Mouse (Mus musculus) heart, postnatal 4 days (tissue): ENCODE measurements around the gene Rpgrip1l. TPM values are rescaled to one million over a fixed set of nuclear protein-coding genes. Genes with fewer than 3 reads are reported as not detected.

Source experiments
- DNase-seq: peaks from one replicate; pipeline ENCODE4 v3.0.0; 2021
- total RNA-seq, 2 experiments: library from RNA; stranded (reverse); gene quantifications; 2 replicates each; pipeline ENCODE4 v1.2.3; 2021

The Rpgrip1l gene
- total RNA-seq, result 1 to 10 TPM; 3.5 to 4.9 TPM

DNA sequence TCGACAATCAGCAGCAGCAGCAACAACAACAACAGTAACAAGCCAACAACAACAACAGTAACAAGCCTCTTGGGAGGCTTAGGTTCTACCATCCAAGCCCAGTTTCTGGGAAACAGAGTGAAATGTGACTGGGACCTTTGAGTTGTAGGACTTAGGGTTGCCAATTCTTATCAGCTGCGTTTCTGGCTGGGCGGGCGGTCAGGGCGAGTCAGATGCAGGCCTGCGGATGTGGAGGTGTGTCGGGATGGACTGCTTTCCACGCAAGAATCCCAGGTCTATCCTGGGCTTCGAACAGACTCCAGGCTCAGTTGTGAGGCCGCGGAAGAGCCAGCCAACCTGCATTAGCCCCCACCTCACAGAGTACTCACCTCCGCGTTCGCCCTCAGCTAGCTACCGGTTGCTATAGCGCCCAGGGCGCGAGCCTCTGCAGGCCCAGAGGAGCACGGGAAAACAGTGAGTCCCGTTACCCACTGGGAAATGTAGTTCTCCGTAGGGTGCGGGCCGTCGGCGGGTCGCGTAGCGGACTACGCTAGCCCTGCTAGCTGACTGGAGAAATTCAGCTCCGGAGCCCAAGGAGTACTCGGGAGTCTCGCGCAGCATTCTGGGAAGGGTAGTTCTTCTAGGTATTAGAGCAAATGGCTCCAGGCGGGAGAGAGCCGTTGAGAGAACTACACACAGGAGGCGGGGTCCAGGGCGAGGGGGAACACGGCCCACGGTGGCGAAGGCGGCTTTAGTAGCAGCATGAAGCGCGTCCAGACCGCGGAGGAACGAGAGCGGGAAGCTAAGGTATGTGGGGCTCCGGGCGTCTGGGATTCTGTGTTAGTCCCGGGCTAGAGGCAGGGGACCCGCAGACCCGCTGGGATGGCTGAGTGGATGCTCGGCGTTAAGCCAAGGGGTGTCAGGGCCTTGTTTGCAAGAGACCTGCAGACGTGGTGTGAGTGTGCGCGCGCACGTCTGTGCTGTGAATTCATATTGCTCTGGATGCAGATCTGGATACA lies at the start of gene Rpgrip1l, which contains the start of gene Fto:
Gene Rpgrip1l, minus strand, starts transcription at position 428 of the 998 bp plus-strand sequence.
Gene Fto, plus strand, starts transcription at position 691 of the 998 bp plus-strand sequence.
- peak; percentile 96 for DNase-seq

DNA sequence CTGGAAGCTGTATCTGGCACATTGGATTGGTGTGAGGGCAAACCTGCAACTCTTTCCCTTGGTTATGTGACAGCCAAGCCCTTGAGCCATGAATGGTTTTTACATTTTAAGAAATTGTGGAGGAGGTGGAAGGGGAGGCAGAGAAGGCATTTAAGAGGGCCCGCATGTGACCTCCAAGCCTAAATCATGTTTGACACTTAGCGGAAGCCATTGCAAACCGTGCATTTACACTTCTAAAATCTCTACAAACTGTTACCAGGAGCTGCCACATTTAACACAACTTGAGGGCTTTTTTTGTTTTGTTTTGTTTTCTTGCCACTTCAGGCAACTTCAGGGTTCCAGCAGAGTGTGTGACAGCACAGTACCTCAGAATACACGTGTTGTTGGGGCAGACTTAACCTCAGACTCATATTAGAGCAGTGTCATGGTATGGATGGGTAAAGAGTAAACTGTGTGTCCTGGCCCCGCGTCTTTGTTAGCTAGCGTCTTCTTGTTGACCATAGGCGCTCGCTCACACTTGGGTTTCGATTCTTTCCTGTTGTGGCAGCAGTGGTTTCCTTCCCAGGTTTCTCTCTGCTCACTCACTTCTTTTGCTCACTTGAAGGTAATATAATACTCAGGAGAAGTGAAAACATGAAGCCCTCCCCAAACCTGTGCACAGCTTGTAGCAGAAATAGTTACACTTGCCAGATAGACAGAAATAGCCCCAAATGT lies 47.7 kb upstream of the Rpgrip1l start:
- no peak for DNase-seq

DNA sequence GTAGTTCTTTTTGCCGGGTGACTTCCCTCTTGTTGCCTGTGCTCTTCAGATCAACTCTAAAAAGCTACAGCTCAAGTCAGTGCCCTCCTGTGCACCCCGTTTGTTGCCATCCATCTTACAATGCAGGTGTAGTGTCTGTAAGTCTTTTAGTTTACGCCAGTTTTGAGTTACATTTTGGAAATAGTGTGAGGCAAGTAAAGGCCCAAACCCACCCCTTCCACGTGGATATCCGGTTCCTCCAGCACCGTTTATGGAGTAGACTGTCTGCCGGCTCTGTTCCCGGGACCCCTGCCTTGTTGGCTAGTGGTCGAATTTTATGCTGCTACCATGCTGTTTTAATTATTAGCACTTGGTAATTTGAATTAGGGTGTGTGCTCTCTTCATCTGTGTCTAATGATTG lies 46.4 kb upstream of the Rpgrip1l start:
- no peak for DNase-seq

DNA sequence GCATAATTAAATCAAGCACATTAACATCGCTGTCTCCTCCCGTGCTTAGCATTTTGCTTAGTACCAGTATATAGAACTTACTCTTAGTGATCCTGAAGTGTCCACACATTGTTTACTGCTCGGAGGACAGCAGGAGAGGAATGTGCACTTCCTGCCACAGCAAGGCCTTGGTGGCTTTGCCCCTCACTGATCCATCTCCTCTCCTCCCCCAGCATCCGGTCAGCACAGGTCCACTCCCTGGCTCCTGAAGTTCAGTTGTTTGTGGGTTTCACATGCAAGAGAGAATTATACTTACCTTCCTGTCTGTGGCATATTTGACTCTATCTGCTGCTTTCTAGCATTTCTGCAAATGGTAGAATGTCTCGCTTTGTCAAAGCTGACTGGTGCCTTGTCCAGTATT lies 45.0 kb upstream of the Rpgrip1l start:
- DNase-seq, result no peak

DNA sequence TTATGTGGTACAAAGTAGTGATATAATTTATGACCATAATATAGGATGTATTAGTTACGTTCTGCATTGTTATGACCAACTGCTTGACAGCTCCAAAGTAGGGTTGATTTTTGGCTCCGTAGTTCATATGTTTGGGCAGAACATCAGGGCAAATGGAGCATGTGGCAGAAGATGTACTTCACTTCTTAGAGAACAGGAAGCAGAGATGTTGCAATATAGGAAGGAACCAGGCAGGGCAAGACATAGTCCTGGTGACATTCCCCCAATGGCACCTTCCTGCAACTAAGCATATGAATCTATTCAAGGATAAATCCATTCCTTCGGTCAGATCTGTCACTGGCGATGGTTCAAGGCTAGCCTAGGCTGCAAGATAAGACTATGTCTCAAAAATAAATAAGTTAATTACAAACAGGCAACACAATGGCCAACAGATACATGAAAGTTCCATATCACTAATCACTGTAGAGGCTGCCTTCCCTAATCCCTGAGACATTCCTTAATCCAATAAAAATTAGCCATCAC lies 44.5 kb upstream of the Rpgrip1l start:
- no peak for DNase-seq

DNA sequence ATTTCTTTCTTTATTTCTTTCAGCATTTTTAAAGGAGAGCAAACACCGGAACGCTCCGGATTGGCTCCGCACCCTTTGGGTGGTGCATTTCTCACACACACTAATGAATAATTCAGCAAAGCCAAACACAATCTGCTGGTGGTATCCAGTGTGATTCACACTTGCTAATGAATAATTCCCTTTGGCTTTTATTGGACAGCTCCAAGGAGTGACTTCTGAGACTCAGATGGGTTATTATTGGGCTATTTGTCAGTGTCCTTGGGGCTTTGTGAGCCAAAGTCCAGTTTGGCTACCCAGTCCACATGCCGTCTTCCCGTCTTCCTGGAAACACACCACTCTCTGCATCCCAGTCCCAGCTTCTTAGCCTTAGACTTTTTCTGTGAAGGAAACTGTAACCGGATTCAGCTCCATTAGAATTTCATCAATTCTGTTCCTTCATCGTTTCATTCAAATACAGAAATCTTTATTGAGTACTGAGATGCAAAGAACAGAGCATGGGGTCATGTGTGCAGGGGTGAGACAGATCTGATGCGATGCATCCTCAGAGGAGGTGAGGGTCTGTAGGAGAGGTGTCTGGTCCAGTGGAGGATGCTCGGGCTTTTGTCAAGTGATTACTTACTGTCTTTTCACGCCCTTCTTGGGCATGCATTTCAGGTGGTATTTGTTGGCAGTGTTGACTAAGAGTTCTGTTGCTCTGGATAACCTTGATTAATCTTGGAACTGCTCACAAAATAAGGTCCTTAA lies 43.1 kb upstream of the Rpgrip1l start:
- no peak for DNase-seq

DNA sequence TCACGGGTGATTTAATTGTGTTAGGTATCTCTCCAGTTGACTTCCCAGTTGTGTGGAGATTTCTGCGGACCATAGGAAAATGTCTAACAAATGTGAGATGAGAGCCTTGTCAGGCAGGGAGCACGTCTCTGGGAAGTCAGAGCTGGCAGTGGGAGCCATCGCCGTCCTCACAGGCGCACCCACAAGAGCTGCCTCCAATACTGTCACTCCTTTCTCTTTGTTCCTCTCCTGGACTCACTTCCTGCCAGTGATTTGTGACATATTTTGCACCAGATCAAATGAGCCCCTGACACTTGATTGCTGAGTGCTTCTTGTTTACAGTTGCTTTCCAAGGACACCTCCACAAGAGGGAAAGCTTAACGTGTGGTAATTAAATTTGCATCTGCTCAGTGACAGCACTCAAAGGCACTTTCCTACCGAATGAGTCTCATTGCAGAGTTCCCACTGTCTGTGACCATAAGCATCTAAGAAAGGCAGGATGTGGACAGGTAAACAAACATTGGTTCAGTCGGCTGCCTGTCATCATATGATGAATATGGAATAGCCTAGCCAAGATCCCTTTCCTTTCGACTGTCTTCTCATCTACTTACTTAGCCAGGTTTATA lies 42.3 kb upstream of the Rpgrip1l start:
- no peak for DNase-seq

DNA sequence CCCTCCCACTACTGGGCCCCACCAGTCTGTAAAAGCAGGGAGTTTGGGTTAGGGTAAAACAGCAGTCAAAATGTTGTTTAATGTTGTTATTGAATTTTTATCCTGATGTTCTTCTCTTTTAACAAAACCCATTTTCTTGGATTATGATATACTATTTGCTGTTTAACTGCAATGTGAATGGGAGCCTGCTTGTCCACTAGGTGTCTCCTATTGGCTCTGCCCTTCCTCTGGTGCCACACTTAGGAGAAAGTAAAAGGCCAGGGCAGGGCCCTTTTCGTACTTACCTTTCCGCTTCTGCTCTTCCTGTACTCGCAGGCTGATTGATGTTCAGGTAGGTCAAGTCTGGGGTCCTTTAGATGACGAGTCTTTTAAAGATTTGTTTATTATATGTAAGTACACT lies 40.8 kb upstream of the Rpgrip1l start:
- DNase-seq, result no peak

DNA sequence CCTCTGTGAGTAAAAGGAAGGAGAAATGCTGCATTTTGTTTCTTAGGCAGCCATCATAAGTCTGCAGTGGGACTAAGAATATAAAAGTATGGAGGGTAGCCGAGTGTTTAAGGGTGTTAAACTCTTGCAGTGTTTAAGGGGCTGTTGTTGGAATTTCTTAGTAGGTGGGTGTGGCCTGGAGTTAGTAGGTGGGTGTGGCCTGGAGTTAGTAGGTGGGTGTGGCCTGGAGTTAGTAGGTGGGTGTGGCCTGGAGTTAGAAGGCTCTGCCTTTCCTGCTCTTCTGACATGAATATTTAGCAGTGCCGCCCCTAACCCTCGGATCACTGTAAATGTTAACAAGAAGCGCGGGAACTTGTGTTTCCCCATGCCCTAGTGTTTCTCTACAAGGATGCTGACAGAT lies 40.0 kb upstream of the Rpgrip1l start:
- DNase-seq, result no peak

DNA sequence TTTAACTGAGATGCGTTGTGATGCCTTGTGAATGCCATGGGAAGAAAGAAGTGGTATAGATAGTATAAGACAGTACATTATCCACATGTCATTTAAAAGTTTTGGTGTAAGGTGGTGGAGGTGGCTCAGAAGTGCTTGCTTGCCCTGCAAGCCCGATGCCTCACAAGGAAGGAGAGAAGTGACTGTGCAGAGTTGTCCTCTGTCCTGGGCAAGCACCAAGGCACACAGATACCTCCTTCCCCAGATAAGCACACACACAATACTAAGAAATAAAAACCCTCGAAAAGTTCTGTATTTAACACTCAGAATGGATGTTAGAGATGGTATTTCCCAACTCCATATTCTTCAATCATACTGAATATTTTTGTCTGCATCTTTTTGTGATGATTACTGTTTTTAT lies 39.5 kb upstream of the Rpgrip1l start:
- DNase-seq, result no peak

DNA sequence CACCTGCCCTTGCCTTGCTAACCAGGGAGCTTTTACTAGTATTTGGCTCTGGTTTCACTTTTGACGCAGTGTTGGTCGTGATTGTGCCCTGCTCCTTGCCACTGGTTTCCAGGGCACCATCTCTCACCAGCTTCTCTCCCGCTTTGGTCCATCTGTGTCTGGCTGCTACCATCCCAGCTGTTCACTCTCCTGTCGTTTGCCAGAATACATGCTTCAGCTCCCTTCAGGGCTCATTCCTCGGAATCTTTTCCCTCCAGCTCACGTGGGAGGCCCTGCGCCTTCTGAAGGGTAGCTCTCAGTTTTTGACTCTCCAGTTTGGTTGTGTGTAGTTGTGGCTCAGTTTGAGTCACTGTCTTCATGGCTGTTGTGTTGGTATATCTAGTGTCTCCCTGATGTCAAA lies 37.6 kb upstream of the Rpgrip1l start:
- DNase-seq, result no peak

DNA sequence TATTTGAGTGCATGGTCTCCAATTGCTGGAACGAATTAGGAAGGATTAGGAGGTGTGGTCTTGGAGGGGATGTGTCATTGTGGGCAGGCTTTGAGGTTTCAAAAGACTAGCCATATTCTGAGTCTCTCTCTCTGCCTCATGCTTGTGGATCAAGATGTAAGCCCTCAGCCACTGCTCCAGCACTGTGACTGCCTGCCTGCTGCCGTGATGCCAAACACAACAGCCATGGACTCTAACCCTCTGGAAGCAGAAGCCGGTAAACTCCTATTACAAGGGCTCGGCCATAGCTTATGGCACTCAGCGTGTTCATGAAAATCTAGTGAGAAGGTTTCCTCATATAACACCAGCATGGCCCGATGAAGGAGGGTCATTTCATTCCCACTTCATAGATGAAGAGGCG lies 36.8 kb upstream of the Rpgrip1l start:
- no peak for DNase-seq

DNA sequence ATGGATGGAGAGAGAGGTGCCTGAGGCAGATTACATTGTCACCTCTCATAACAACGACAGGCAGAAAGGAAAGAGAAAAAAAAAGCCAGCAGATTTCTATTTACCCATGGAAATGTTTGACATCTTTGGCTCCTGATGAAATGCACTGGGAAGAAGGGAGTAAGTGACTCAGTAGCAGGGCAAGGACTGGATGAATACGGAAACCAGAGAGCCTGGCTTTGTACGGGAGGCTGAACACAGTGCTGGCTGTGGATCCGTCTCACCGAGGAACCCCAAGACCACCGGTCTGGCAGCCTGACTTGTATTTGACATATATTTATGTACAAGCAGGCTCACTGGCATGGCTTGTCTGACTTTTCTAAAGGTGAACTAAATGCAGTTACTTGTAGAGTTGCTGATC lies 34.5 kb upstream of the Rpgrip1l start:
- no peak for DNase-seq

DNA sequence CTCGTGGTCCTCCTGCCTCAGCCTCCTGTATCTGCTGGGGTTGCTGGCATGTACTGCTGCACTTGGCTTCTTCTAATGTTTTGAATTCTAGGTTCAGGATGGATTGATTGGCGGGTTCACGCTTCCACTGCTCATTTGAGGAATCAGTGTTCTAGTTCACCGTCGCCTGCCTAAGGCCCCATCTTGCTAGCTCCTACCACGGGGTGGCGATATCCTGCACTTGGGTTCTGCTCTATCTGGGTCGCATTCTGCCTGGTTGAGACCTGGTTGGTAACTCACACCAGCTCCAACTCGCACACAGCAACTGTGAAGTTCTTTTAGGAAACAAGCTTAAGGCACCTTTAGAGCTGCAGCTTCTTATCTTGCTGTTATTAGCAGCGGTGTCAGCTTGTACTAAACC lies 34.1 kb upstream of the Rpgrip1l start:
- DNase-seq, result no peak

DNA sequence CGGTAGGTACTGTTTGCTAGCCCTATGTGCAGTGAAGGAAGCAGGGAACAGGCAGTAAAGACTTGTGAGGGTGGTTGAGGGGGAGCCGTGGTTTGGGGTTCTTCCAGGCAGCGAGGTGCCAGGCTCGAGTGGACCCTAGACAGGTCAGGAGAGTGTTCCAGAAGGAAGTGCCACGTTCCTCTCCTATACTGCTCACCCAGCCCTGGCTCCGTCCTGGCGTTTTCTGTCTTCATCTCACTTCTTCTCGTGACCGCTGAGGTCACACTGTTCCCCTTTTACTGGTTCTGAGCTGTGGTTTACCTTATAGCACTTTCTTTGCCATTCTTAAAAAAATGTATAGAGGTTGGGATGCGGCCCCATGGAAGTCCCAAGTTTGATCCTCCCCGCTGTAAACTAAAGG lies 31.6 kb upstream of the Rpgrip1l start:
- no peak for DNase-seq

DNA sequence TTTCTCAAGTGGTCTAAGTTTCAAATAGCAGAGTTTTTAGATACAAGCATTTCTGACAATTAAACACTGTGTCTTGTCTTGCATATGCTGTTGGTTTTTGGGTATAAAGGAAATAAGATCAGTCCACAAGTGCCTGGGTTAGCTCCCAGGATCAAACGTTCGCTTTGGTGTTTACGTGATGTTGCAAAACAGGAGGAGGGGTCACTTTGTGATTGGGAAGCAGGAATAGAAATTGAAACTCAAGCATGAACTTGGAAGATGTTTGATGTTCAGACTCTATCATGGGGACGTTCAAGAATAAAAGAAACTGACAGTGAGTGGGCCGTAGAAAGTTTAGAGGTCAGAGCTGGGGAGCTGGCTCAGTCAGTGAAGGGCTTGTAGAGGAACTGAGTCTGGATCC lies 29.7 kb upstream of the Rpgrip1l start:
- no peak for DNase-seq

DNA sequence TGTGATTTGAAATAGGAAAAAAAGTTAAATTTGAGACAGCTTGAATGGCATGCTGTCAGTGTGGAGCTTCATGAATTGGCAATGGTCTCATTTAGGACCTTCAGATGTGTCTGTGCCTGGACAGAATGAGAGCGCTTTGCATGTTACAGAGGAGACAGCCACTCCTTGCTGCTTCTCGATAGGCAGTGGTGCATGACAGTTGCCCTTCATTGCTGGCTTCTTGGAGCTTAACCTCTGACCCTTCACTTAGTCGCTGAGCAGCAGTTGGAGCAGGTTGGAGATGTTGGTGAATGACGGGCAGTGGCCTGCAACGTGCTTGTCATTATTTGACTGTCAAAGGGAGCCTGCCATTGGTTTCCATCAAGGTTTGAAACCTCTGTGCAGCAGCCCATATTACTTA lies 29.1 kb upstream of the Rpgrip1l start:
- DNase-seq, result no peak

DNA sequence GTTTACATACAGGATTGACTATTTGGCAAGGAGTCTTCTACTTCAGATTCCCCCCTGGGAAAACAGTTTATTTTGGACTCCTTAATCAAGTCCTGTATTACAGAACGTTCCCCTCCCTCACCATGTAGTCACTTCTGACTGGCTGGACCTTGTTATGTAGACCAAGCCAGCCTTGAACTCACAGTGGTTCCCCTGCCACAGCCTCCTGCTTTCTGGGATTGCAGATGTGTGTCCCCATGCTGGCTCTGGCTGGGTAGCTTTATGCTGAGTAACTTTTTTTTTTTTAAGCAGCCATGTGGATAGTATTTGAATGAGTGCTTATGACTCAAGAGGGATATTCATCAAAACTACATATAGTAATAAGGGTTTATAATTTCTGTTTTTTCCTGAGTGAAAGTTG lies 27.7 kb upstream of the Rpgrip1l start:
- DNase-seq, result no peak

DNA sequence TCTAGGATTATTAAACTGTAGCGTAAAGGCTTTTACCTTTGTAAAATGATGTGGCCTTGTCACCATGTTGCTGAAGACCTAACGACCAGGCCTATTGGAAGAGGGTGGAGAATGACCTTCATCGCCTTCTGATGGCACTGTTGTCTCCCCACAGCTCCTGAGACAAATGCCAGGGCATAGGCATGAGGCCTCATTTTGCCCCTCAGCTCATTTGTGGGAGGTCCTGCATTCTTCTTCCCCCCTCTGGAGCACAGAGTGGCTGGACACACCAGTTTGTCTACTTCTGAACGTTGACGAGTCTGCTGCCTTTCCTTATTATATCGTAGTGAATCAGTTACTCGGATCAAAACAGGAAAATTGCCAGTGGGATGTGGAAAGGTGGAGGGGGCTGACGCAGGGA lies 26.6 kb upstream of the Rpgrip1l start:
- DNase-seq, result no peak

DNA sequence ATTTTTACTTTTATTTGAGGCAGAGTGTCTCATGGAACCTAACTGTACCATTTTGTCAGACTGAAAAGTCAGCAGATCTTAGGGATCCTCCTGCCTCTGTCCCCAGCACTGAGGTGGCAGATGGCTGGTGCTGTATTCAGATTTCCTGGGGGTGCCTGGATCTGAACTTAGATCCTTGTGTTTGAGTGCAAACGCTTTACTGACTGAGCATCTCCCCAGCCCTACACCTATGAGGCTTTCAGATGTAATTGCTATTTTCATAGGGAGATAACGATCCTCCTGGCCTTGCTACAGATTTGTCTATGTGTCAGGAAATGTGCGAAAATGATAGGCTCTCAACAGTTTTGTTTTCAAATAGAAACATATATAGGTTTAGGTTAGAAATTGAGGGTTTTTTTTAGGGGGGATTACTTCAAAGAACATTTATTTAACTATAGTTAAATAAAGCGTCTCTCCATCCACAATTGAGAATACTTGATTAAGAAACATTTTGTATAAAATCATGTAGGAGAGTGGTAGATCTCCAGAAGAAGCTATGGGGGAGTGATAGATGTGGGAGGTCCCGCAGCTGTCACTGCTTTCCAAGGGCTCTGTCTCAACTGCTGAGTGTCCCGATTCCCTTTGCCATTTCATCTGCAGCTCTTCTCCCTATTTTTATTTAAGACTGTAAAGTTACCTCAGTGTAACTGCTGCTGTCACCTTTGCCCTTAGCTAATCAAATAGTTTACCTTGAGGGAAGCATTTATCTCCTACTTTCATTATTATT lies 25.5 kb upstream of the Rpgrip1l start:
- no peak for DNase-seq

DNA sequence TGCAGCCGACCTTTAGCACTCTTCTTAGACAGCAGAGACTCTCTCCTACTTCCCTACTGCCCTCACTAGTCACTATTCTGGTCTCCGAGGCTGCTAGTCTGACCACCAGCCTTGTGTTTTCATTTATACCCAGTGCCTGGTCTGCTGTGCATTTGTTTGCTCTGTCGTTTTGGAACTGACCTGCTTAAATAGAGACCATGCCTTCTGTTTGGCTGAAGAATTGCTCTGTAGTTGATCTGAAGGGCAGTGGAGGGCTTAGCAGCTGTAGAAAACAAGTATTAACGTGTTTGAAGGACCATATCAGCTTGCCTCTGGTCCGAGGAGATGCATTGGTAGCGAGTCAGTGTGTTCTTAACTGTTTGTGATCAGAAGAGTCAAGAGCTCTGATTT lies 16.4 kb upstream of the Rpgrip1l start:
- DNase-seq, result no peak

DNA sequence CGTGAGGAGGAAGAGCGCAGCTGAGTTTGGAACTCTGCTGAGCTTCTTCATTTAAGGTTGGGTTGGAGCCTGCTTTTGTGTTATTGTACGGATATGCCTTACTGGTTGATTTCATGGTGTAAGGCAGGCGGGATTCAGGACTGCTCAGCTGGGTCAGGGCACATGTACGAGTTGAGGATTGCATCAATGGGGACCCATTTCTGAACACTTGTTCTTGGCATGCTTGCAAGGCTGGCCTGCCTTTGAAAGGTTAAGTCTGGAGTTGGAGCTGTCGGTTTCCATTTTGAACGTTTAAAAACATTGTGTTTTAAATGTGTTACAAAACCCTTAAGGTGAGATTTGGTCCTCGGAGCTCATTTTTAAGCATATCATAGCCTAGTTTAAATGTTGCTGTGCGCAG lies 16.0 kb upstream of the Rpgrip1l start:
- DNase-seq, result no peak
